Comparison of ENCODE assay signal across 33 mouse cellular contexts in the genomic region with DNA sequence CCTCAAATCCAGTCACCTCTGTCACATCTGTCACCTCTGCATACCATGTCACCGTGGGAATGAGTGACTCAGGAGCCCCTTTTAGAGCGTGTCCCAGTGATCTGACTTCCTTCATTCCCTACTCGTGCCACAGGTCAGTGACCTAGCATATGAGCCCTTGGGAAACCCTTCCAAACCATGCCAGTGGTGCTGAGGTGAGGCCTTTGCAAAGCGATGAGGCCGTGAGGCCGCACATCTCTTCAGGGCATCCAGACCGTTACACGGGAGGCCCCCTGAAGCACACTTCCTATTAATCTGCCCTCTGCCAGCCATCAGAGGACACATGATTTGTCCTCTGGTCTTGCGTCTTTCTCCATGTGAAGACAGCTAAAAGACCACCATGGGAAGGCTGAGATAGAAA.
"Had no signal": no experiment of that assay in that cellular context is flagged by ENCODE, and none has a peak within 500 bp of the region (broad histone marks: within the 10 kb centered on the region; RNA-seq: fewer than 3 reads in every experiment).

No protein-coding gene starts in this region.

- H3K4me3 ChIP-seq: heart, embryonic 10.5 days; heart, embryonic 12.5 days; heart, embryonic 13.5 days; heart, embryonic 15.5 days; hindbrain, embryonic 10.5 days; hindbrain, embryonic 12.5 days; hindbrain, embryonic 13.5 days; hindbrain, embryonic 15.5 days; intestine, embryonic 15.5 days; kidney, embryonic 15.5 days; layer of hippocampus, adult 2 months had no signal

- H3K4me2 ChIP-seq: heart, embryonic 12.5 days; heart, embryonic 13.5 days; heart, embryonic 15.5 days; hindbrain, embryonic 12.5 days; hindbrain, embryonic 13.5 days; hindbrain, embryonic 14.5 days; hindbrain, embryonic 15.5 days; intestine, embryonic 15.5 days; kidney, embryonic 15.5 days had no signal

- H3K27ac ChIP-seq: heart, embryonic 10.5 days; heart, embryonic 13.5 days; heart, embryonic 15.5 days; hindbrain, embryonic 10.5 days; hindbrain, embryonic 12.5 days; hindbrain, embryonic 13.5 days; hindbrain, embryonic 14.5 days; hindbrain, embryonic 15.5 days; hindbrain, postnatal 0 days; intestine, embryonic 15.5 days; kidney, embryonic 15.5 days; kidney, postnatal 0 days; layer of hippocampus, adult 2 months had no signal

- ATAC-seq: hindbrain, embryonic 16.5 days; hindbrain, postnatal 0 days; inflammation-experienced regulatory T-cells, adult 6 months; intestine, embryonic 15.5 days; intestine, embryonic 16.5 days; intestine, postnatal 0 days had no signal

- H3K9ac ChIP-seq: heart, embryonic 12.5 days; heart, embryonic 13.5 days; heart, embryonic 15.5 days; hindbrain, embryonic 12.5 days; hindbrain, embryonic 13.5 days; hindbrain, embryonic 14.5 days; hindbrain, embryonic 15.5 days; intestine, embryonic 15.5 days; kidney, embryonic 15.5 days had no signal

- H3K36me3 ChIP-seq: heart, embryonic 10.5 days; heart, embryonic 12.5 days; heart, embryonic 13.5 days; heart, embryonic 15.5 days; hindbrain, embryonic 10.5 days; hindbrain, embryonic 12.5 days; hindbrain, embryonic 13.5 days; hindbrain, embryonic 15.5 days; intestine, embryonic 15.5 days; kidney, embryonic 15.5 days had no signal

- DNase-seq: heart, postnatal 10 days; heart, postnatal 14 days; heart, postnatal 36 days; heart, postnatal 4 days; kidney, adult 11 months; kidney, adult 18-20 months; kidney, adult 2 months; kidney, adult 8-10 months; kidney, adult 9 months; kidney, postnatal 10 days; kidney, postnatal 14 days; kidney, postnatal 36 days; kidney, postnatal 4 days; layer of hippocampus, adult 9-11 months; layer of hippocampus, postnatal 36 days had no signal

- H3K27me3 ChIP-seq: heart, embryonic 12.5 days; heart, embryonic 13.5 days; heart, embryonic 15.5 days; hindbrain, embryonic 12.5 days; hindbrain, embryonic 13.5 days; hindbrain, embryonic 15.5 days; intestine, embryonic 15.5 days; kidney, embryonic 15.5 days had no signal

- H3K9me3 ChIP-seq: heart, embryonic 10.5 days; heart, embryonic 12.5 days; heart, embryonic 13.5 days; heart, embryonic 15.5 days; hindbrain, embryonic 10.5 days; hindbrain, embryonic 12.5 days; hindbrain, embryonic 13.5 days; hindbrain, embryonic 15.5 days; intestine, embryonic 15.5 days; kidney, embryonic 15.5 days had no signal
